Mouse (Mus musculus) inflammation-experienced regulatory T-cells, adult 6 months (primary cell): ENCODE measurements around the gene Ing1. TPM values are rescaled to one million over a fixed set of nuclear protein-coding genes. Genes with fewer than 3 reads are reported as not detected.
A peak's percentile ranks its signal among the peaks of the same experiment; 100 is the strongest.

Experiments
- ATAC-seq: one replicate; pipeline ENCODE4 v1.8.0; 2017
- polyA plus RNA-seq, 3 experiments: library from polyadenylated mRNA; unstranded; fragments of 100-300 nt; shearing (Covaris generic); gene quantifications; one replicate each; pipeline ENCODE4 v1.2.1; 2017

Ing1 gene
- polyA plus RNA-seq, 3 experiments from 2014 or later, result 59.2 to 68.3 (median 67.9) TPM

GRCm38 (mm10) chr8:11592296-11592695, 36.9 kb downstream of the Ing1 start:
- ATAC-seq, result no peak

GRCm38 (mm10) chr8:11593222-11593884, 38.0 kb downstream of the Ing1 start:
- no peak for ATAC-seq

DNA sequence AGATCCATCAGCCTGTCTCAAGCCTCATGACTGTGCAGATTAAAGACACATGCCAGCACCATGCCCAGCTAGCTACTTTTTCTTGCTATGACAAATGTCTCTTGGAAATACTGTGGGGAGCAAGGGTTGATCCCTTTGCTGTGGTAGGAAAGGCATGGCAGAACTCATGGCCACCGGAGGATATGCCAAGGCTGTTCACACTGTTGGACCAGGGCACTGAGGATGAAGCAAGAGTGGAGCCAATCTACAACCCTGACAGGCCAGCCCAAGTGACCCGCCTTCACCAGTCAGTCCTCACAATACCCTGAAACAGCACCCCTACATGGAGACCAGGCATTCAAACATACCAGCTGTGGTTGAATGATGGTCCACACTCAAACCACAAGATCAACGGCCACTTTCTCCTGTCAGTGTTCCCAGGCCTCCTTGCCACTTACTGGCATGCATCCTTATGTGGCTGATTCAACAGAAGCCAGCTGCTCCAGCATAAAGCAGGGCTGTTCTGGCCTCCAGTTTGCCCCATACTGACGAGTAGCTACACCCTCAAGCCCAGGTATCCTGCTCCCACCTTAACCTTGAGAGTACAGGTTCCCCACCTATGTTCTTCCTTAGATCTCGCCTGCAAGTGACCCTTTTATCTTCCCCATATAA, 45.1 kb downstream of the Ing1 start:
- no peak for ATAC-seq

DNA sequence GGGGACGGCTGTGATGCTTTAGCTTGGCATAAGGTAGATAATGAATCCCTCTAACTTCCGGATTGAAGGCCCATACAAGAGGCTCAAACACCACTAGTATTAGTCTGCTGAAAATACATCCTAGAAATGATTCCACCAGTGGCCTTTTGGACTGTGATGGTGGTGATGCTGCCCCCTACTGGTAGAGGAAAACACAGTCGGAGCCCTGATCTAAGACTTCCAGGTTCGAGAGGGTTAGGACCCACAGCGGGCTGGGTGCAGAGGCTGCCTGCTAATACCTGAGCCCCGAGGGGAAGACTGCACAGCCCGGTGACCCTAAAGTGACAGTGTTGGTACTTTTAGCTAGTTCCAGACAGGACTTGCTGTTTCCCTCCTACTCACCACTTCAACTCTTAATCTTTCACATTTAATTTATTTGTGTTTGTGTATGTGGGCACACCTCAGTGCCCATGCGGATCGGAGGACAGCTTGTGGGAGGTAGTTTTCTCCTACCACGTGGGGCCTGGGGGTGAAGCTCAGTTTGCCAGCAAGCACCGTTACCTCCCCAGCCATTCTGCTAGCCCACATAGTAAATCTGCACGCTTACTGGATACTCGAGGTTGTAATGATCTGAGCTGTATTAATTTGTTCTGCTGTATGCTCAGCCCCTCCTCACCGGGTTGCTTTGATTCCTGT, 46.8 kb downstream of the Ing1 start:
- ATAC-seq, result peak; percentile 78

- no peak for ATAC-seq
Observed at GRCm38 (mm10) chr8:11608848-11609247, 53.5 kb downstream of the Ing1 start.

Other genes starting within 250 kb of the Ing1 start
- gene Col4a2, start 242.8 kb upstream of the Ing1 start, polyA plus RNA-seq, result not detected
- gene Col4a1, start 242.7 kb upstream of the Ing1 start, polyA plus RNA-seq, result under 1 TPM in 1 of 3 experiments, not detected in 2; 0.40 TPM
- 10 to 100 TPM in 2 of 3 experiments, 1 to 10 TPM in 1; 5.4 to 16.0 (median 11.1) TPM for gene Rab20, start 76.9 kb upstream of the Ing1 start, polyA plus RNA-seq
- 10 to 100 TPM; 49.1 to 66.5 (median 55.2) TPM for gene Naxd, start 58.1 kb upstream of the Ing1 start, polyA plus RNA-seq
- gene Cars2, start 4.8 kb upstream of the Ing1 start, polyA plus RNA-seq, result 10 to 100 TPM; 10.2 to 17.0 (median 13.0) TPM
- 10 to 100 TPM; 45.0 to 72.2 (median 70.9) TPM for gene Ankrd10, start 80.2 kb downstream of the Ing1 start, polyA plus RNA-seq
- not detected for gene 1700016D06Rik, start 145.5 kb downstream of the Ing1 start, polyA plus RNA-seq
- gene Arhgef7, start 172.2 kb downstream of the Ing1 start, polyA plus RNA-seq, result 10 to 100 TPM; 23.6 to 35.3 (median 32.0) TPM